Mouse (Mus musculus): ENCODE data around the gene Glce.

GRCm38 (mm10) chr9:62125986-62126575, 3.6 kb upstream of the Glce start:
- TF ChIP-seq EP300 (IDR thresholded peaks at IDR 0.05; ENCODE audit: low read depth) = no peak
- TF ChIP-seq CTCF (IDR thresholded peaks at IDR 0.05; ENCODE audit: low read depth) = no peak

Data from liver, postnatal 0 days (tissue).